Mouse (Mus musculus): Measurements from ENCODE around the gene Itsn1. TPM values are rescaled to one million over a fixed set of nuclear protein-coding genes. Genes with fewer than 3 reads are reported as not detected.

Itsn1 gene
- polyA plus RNA-seq, 1 experiment from 2014 or later = 34.5 TPM

DNA sequence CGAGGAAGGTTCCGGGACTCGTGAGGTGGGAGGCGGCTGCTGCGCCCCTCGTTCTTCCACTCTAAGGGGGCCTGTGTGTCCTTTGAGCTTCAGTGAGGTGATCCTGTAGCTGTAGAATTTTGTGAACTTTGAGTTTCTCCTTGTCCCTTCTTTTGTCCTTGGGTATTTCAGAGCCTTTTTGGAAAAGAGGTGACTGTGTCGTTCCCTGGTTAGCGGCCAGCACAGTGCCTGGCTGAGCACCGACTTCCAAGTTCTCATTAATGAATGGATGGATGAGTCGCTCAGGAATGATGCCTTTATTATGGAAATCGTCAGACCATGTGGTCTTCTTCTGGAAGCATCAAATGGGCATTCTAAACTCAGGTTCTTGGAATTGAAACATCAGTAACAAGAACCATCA, 218.0 kb downstream of the Itsn1 start:
- Histone ChIP-seq H3K4me1 (no peaks in the 10 kb centered on the region; the same call in 1 of the 2 replicates), H3K27me3 (ENCODE audit: low read depth, poor library complexity, severe bottlenecking) (no peaks in the 10 kb centered on the region), H3K9me3 (replicated peaks) (no peaks in the 10 kb centered on the region), H3K36me3 (no peaks in the 10 kb centered on the region), H3K4me3 (no peak overlapping the region), H3K27ac (no peak overlapping the region)
- DNase-seq (ENCODE audit: low spot score) = no peak
- WGBS = 85% methylated on average over 11 of the region's 11 CpGs

- Histone ChIP-seq H3K36me3 (no peaks in the 10 kb centered on the region), H3K27me3 (ENCODE audit: low read depth, poor library complexity, severe bottlenecking) (no peaks in the 10 kb centered on the region), H3K4me3 (no peak overlapping the region), H3K9me3 (replicated peaks) (no peaks in the 10 kb centered on the region), H3K4me1 (no peaks in the 10 kb centered on the region), H3K27ac (no peak overlapping the region)
- 93% methylated on average over 4 of the region's 4 CpGs for WGBS
- no peak for DNase-seq (ENCODE audit: low spot score)
These were observed 224.9 kb downstream of the Itsn1 start for GRCm38 (mm10) chr16:91953967-91954366.

DNA sequence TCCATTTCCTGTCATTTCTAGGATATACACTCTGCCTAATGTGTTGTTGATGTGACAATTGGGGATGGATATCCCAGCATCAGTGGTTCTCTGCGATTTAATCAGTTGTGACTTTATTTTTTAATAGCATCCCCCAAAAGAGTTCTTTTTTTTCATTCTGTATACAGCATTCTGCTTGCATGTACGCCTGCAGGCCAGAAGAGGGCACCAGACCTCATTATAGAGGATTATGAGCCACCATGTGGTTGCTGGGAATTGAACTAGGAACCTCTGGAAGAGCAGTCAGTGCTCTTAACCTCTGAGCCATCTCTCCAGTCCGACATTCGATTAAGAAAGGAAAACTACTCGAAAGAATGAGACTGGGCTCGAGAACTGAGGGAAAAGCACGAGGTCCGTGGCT, 225.7 kb downstream of the Itsn1 start:
- no peaks in the 10 kb centered on the region for H3K36me3 ChIP-seq
- no peak for DNase-seq (ENCODE audit: low spot score)

DNA sequence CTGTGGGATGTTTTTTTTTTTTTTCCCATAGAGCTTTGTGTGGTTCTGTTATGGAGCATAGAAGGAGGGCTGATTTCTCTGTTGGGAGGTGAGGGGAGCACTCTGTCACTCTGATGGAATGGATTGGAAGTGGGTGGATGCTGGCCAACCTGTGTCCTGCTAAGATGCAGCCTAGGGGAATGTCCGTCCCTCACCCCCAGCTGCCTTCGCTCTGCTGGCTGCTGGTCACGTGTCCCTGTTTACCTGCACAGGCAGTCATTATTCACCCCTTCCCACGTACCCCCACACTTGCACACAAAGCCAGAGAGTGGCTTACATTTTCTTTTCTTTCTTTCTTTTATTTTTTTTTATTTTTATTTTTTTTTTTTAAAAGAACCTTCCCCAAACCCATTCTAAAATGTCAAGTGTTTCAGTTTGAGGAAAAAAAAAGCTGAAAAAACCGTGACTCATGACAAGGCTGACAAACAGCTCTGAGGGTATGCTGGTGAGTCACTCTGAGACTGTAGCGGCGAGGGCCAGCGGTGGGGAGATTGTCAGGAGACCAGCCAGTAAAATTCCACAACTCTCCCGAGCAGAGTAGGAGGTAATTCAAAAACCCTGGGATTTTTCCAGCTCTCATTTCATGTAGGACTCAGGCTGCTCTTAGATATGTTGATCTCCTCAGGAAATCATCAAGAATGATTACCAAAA, 233.3 kb downstream of the Itsn1 start:
- Histone ChIP-seq H3K27me3 (ENCODE audit: low read depth, poor library complexity, severe bottlenecking) (no peaks in the 10 kb centered on the region), H3K27ac (no peak overlapping the region), H3K4me1 (peaks cover 19% of the 10 kb centered on the region; the same call in 1 of the 2 replicates), H3K9me3 (replicated peaks) (no peaks in the 10 kb centered on the region), H3K36me3 (no peaks in the 10 kb centered on the region), H3K4me3 (no peak overlapping the region)
- no peak for DNase-seq (ENCODE audit: low spot score)
- 38% methylated on average over 9 of the region's 9 CpGs for WGBS

More for the DNA sequence above, 225.7 kb downstream of the Itsn1 start:
- Histone ChIP-seq H3K27me3 (ENCODE audit: low read depth, poor library complexity, severe bottlenecking) (no peaks in the 10 kb centered on the region), H3K4me3 (no peak overlapping the region), H3K9me3 (replicated peaks) (no peaks in the 10 kb centered on the region), H3K4me1 (no peaks in the 10 kb centered on the region), H3K27ac (no peak overlapping the region)
- WGBS = 85% methylated on average over 8 of the region's 8 CpGs

GRCm38 (mm10) chr16:91962894-91963555, 233.9 kb downstream of the Itsn1 start:
- Histone ChIP-seq H3K27me3 (ENCODE audit: low read depth, poor library complexity, severe bottlenecking) (no peaks in the 10 kb centered on the region), H3K36me3 (no peaks in the 10 kb centered on the region), H3K4me1 (peaks cover 19% of the 10 kb centered on the region; the same call in 1 of the 2 replicates), H3K27ac (no peak overlapping the region), H3K9me3 (replicated peaks) (no peaks in the 10 kb centered on the region), H3K4me3 (no peak overlapping the region)
- WGBS = 71% methylated on average over 14 of the region's 14 CpGs
- DNase-seq (ENCODE audit: low spot score) = no peak

- WGBS = 92% methylated on average over 3 of the region's 3 CpGs
- no peaks in the 10 kb centered on the region for H3K27me3 ChIP-seq (ENCODE audit: low read depth, poor library complexity, severe bottlenecking)
- no peaks in the 10 kb centered on the region for H3K9me3 ChIP-seq (replicated peaks)
- peaks cover 19% of the 10 kb centered on the region; the same call in 1 of the 2 replicates for H3K4me1 ChIP-seq
- no peak overlapping the region for H3K4me3 ChIP-seq
- H3K36me3 ChIP-seq = no peaks in the 10 kb centered on the region
- no peak for DNase-seq (ENCODE audit: low spot score)
- H3K27ac ChIP-seq = peak overlapping the region; percentile 38; the same call in 1 of the 2 replicates
These were observed 234.4 kb downstream of the Itsn1 start for GRCm38 (mm10) chr16:91963556-91963900.

GRCm38 (mm10) chr16:91964308-91965178, 235.5 kb downstream of the Itsn1 start:
- DNase-seq (ENCODE audit: low spot score) = no peak
- 90% methylated on average over 13 of the region's 13 CpGs for whole genome bisulfite sequencing
- Histone ChIP-seq H3K27ac (no peak overlapping the region), H3K4me1 (peaks cover 23% of the 10 kb centered on the region), H3K9me3 (replicated peaks) (no peaks in the 10 kb centered on the region), H3K4me3 (no peak overlapping the region), H3K27me3 (ENCODE audit: low read depth, poor library complexity, severe bottlenecking) (no peaks in the 10 kb centered on the region), H3K36me3 (no peaks in the 10 kb centered on the region)

DNA sequence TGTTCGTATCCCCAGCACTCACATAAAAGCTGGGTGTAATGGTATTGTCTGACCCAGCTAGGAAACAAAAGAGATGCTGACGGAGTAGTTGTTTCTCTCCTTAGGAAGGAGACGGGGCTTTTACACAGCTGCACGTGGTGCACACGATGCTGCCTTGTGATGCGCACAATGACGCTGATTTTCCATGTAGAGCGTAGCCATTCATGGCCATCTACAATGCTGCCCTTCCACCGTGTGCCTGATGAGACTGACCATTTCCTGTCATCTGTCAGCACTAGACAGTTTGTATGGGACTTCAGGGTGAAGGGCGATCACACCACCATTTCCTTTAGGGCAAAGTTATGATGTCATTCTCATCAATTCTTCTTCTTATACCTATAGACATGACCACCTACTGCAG, 239.6 kb downstream of the Itsn1 start:
- no peak for DNase-seq (ENCODE audit: low spot score)
- peaks cover 21% of the 10 kb centered on the region for H3K4me1 ChIP-seq
- H3K36me3 ChIP-seq = no peaks in the 10 kb centered on the region
- WGBS = 82% methylated on average over 10 of the region's 10 CpGs
- no peak overlapping the region for H3K4me3 ChIP-seq
- H3K27ac ChIP-seq = no peak overlapping the region
- no peaks in the 10 kb centered on the region for H3K9me3 ChIP-seq (replicated peaks)
- H3K27me3 ChIP-seq (ENCODE audit: low read depth, poor library complexity, severe bottlenecking) = no peaks in the 10 kb centered on the region

- no peaks in the 10 kb centered on the region for H3K36me3 ChIP-seq
- peaks cover 19% of the 10 kb centered on the region for H3K4me1 ChIP-seq
- DNase-seq (ENCODE audit: low spot score) = no peak
- no peaks in the 10 kb centered on the region for H3K9me3 ChIP-seq (replicated peaks)
- H3K27ac ChIP-seq = peak overlapping the region; percentile 37; the same call in 1 of the 2 replicates
- no peaks in the 10 kb centered on the region for H3K27me3 ChIP-seq (ENCODE audit: low read depth, poor library complexity, severe bottlenecking)
- WGBS = 63% methylated on average over 10 of the region's 10 CpGs
- H3K4me3 ChIP-seq = no peak overlapping the region
These were observed 240.5 kb downstream of the Itsn1 start for GRCm38 (mm10) chr16:91969516-91970031.

Small RNA genes within 50 kb of the gene (microRNA-seq; reads per million reads assigned to microRNA genes)
- not detected for gene Gm27773

Other genes with a start within 250 kb of the Itsn1 start
- gene Ifnar1, start 244.0 kb upstream of the Itsn1 start, polyA plus RNA-seq (2016; fragmentation: Nextera tagmentation; extraction: Ambion mirVana) = 53.8 and 61.4 TPM in 2 replicates
- 24.1 and 32.9 TPM in 2 replicates for gene Ifngr2, start 182.2 kb upstream of the Itsn1 start, polyA plus RNA-seq (2016; fragmentation: Nextera tagmentation; extraction: Ambion mirVana)
- gene Tmem50b, start 131.5 kb upstream of the Itsn1 start, polyA plus RNA-seq (2016; fragmentation: Nextera tagmentation; extraction: Ambion mirVana) = 19.8 and 25.7 TPM in 2 replicates
- gene Dnajc28, start 110.3 kb upstream of the Itsn1 start, polyA plus RNA-seq (2016; fragmentation: Nextera tagmentation; extraction: Ambion mirVana) = 3.0 and 4.6 TPM in 2 replicates
- 178 and 199 TPM in 2 replicates for gene Gart, start 82.3 kb upstream of the Itsn1 start, polyA plus RNA-seq (2016; fragmentation: Nextera tagmentation; extraction: Ambion mirVana)
- gene Son, start 81.8 kb upstream of the Itsn1 start, polyA plus RNA-seq (2016; fragmentation: Nextera tagmentation; extraction: Ambion mirVana) = 105 and 122 TPM in 2 replicates
- gene Donson, start 40.5 kb upstream of the Itsn1 start, polyA plus RNA-seq (2016; fragmentation: Nextera tagmentation; extraction: Ambion mirVana) = 41.0 and 43.2 TPM in 2 replicates
- 54.5 and 61.3 TPM in 2 replicates for gene Cryzl1, start 306 bp upstream of the Itsn1 start, polyA plus RNA-seq (2016; fragmentation: Nextera tagmentation; extraction: Ambion mirVana)